Mouse (Mus musculus) frontal cortex, postnatal 10 days (tissue): Measurements from ENCODE around the gene Cacng3.

Experiments used
- DNase-seq, 2 experiments: peaks; one replicate each; pipeline ENCODE4 v3.0.0; 2022; ENCODE audit warnings: low spot score in 2 of 2, mixed read lengths in 1 of 2

Cacng3 gene

DNA sequence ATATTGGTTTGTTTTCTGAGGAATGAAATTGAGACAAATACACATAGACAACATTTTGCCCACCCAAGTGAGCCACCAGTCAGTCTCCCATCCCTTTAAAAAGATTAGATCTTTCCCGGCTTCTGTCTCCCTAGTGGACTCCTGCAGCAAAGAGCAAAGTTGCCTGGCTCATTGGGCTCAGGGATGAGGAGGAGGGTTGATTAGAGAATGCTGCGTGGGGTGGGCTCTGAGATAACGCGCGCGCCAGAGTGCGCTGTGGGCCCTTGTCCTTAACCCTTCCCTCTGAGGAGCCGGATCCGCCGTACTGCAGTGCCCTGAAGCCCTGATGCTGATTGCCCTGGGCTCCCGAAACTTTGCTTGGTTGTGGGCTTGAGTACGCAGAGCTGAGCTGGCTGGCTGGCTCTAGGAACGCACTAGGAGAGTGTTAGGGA, at the start of gene Cacng3:
Gene Cacng3 (plus strand): TSS at position 51 of the 431 bp plus-strand sequence.
- DNase-seq: no peak

- DNase-seq: no peak
These were observed 48.0 kb upstream of the Cacng3 start for GRCm38 (mm10) chr7:122622125-122622774.

GRCm38 (mm10) chr7:122623753-122624152, 46.5 kb upstream of the Cacng3 start:
- no peak for DNase-seq

GRCm38 (mm10) chr7:122628050-122628449, 42.2 kb upstream of the Cacng3 start:
- no peak for DNase-seq

DNA sequence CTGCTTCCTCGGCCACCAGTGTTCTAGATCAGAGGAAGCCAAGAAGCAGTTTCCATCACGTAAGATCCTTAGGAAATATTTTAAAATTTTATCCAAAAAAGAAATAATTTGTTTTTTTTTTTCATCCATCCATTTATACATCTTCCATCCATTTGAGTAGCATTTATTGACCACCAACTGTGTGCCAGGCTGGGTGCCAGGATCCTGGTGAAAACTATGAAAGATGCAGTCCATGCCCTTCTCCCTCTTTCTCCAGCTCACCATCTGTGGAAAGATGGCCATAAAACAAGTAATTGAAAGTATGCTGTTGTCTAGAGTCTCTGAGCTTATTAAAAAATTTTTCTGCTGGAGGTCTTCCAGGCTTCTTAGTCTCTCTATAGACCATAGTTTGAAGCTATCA, 39.9 kb upstream of the Cacng3 start:
- no peak for DNase-seq

GRCm38 (mm10) chr7:122631151-122631550, 39.1 kb upstream of the Cacng3 start:
- no peak for DNase-seq

- no peak for DNase-seq
These were observed 37.3 kb upstream of the Cacng3 start for GRCm38 (mm10) chr7:122632946-122633345.

DNA sequence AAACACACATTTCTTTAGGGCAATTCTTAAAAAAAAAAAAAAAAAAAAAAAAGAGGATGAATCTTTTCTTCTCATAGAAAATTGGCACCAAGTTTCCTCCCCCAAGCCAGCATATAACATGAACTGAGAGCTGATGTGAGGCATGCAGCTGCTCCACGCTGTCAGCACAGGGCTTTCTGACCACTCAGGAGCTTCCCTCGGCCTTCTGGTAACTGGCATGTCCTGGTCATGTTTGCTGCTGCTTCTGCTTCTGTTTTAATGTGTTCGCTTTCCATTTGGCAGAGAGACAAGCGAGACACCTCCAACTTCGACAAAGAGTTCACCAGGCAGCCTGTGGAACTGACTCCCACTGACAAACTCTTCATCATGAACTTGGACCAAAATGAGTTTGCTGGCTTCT, 36.8 kb upstream of the Cacng3 start:
- DNase-seq: no peak

- DNase-seq: no peak
These were observed 26.6 kb upstream of the Cacng3 start for GRCm38 (mm10) chr7:122643676-122644075.

DNA sequence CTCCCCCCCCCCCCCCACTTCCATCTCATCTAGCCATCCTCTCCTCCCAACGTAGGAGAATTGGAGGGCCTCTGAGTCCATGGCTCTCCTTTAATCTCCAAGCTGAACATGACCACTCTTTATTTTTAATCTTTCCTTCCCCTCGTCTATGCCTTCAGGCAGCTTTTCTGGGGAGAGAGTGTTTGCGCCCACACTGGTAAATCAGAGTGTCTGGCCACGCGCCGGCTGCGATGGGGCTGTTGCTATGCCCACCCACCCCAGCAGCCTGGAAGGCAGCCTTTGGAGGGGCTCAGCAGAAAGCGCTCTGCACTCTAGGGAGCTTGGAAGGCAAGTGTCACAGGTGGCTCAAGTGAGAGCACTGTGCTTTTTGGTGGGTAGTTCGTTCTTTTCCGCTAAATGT, 21.0 kb upstream of the Cacng3 start:
- peak; percentile 36 for DNase-seq

- no peak for DNase-seq
These were observed 17.8 kb upstream of the Cacng3 start for GRCm38 (mm10) chr7:122652523-122652922.

- DNase-seq: no peak
These were observed 13.6 kb upstream of the Cacng3 start for GRCm38 (mm10) chr7:122656671-122657070.

DNA sequence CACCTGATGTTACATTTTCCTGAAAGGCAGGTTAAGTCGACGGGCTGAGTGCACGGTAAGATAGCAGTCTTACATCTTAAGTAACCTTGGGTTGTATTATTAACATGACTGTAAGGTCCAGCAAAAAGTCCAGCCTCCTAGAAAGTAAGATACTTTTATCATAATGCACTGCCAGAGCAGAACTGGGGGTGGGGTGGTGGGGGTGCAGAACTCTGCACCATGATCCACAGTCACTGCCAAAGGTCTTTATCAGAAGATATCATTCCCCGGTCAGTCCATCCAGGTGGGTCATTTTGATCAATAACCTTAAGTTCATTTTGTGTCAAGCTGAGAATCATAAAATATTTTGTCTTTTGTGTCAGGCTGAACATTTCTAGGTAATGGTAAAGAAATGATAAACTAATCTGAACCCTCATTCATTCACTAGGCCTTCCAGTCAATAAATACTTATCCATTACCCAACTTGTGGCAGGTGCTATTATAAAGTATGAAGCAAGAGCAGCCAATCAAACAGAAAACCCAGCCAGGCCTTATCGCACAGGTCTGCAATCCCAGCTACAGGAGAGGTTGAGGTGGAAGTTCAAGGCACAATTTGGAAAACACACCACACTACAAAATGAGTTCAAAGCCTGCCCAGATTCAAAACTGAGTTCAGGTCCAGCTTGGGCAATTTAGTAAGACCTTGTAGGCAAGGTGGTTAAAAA, 12.7 kb upstream of the Cacng3 start:
- DNase-seq: no peak

DNA sequence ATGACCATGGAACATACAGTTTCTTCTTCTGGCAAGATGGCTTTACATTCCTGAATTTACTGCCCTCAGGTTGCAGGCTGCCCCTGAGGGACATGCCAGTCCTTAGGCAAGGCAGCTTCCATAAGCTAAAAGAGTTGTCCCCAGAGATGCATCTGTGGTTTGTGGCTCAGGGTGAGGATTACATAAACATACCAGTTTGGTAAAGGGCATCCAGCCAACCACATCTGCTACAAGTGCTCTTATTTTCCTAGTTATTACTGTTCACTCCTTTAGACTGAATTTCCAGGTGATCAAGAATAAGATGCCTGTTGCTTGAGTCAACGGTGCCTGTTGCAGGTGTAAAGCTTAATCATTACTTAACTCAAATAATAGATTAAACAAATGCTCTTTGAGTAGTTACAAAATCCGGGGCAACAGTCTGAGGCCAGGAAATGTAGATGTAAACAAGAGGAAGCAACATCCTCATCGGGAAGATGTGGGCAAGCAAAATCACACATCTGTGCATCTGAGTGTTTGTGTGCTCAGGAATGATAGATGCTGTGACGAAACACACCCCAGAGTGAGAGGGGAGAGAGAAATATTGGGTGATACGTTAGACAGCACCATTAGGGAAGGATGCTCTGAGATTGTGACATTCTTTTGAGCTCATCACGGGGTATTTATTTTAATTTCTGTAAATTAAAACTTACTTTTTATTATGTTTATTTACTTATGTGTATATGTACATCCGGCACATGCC, 4.8 kb upstream of the Cacng3 start:
- no peak for DNase-seq

DNA sequence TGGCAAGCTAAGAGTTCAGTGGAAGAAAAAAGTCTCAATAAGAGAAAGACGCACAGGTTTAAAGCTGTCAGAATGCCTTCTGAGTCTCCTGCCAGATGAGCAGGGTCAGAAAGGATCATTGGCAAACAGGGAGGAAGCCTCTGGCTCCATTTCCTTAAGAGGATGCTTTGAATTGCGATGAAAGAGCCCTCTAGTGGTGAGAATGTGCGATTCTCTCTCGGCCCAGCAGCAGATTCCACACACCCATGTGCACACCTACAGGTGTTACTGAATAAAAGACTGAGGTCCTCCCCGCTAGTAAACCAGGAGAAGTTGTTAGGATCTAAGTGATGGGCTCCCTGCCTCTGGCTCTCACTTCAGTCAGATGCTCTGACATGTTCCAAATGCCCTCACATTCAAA, 2.4 kb upstream of the Cacng3 start:
- peak in 1 of 2 experiments; percentile 29 for DNase-seq

GRCm38 (mm10) chr7:122670873-122671641, 765 bp downstream of the Cacng3 start:
- peak; percentile 71 to 78 for DNase-seq

DNA sequence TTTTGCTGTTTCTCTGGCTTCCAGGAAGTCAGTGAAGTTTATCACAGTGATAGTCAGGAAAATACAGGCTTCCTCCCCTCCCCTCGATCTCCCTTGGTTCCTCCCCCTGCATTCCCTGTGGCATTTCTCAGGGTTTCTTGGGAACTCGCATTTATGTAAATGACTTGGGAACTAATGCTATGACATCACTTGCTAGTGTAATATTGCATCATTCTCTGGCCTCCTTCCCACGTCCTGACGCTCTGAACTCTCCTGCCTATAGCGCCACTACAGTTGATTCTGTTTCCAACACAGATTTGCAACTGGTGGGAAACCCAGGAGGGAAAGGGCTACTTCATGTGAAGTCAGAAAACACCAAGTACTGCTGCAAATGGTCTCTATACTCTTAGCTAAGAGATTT, 2.7 kb downstream of the Cacng3 start:
- DNase-seq: peak; percentile 22 to 26

- no peak for DNase-seq
These were observed 4.9 kb downstream of the Cacng3 start for GRCm38 (mm10) chr7:122675207-122675606.

GRCm38 (mm10) chr7:122701751-122702150, 31.5 kb downstream of the Cacng3 start:
- DNase-seq: peak; percentile 16 to 33

- no peak for DNase-seq
These were observed 32.2 kb downstream of the Cacng3 start for GRCm38 (mm10) chr7:122702443-122702842.

DNA sequence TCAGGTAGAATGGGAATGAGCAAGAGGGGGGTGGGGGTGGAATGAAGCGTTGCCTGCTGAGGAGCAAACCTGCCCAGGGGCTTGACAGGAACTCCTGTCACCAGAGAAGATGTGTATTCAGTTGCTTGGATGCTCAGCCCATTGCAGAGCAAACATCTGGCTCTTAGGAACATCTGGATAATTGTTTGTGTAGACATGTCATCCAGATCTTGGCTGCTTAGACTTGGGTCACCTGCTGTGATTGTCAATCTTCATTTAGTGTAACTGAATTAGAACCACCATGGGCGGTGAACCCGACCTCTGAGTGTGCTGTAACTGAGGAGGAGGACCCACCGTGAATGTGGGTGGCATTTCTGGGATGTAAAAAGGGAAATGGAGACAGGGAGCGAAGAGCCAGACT, 36.4 kb downstream of the Cacng3 start:
- DNase-seq: no peak

- DNase-seq: no peak
These were observed 46.0 kb downstream of the Cacng3 start for GRCm38 (mm10) chr7:122716299-122716698.
